Mouse (Mus musculus) left cerebral cortex, adult 2 months (tissue): ENCODE data around the gene Gm609. TPM values are rescaled to one million over a fixed set of nuclear protein-coding genes. Genes with fewer than 3 reads are reported as not detected.

Source experiments
- DNase-seq, 2 experiments: peaks; one replicate each; pipeline ENCODE4 v3.0.0; 2021 to 2022; ENCODE audit warnings: low spot score in 2 of 2, mixed read lengths in 1 of 2; ENCODE audit errors: extremely low spot score in 1 of 2
- H3K27ac ChIP-seq: fragments of 200-600 bp; 2 replicates; pipeline ENCODE4 v1.8.1; 2022
- H3K4me3 ChIP-seq: fragments of 200-600 bp; 2 replicates; pipeline ENCODE4 v1.8.1; 2022
- CTCF ChIP-seq: fragments of 200-600 bp; IDR thresholded peaks from 2 replicates; pipeline ENCODE4 v1.8.1; 2022; ENCODE audit warnings: antibody characterized with exemption, mild to moderate bottlenecking, moderate library complexity
- intact Hi-C: fragments of 180-260 bp; cut with DNase I; formaldehyde crosslinking; loops from one replicate; pipeline ENCODE4 v1.15.1; 2025
- total RNA-seq, 2 experiments: library from RNA; stranded (reverse); gene quantifications; 2 replicates each; pipeline ENCODE4 v1.2.3; 2021

Gene Gm609
- total RNA-seq, 2 experiments from 2014 or later: 0.16 to 0.43 TPM

DNA sequence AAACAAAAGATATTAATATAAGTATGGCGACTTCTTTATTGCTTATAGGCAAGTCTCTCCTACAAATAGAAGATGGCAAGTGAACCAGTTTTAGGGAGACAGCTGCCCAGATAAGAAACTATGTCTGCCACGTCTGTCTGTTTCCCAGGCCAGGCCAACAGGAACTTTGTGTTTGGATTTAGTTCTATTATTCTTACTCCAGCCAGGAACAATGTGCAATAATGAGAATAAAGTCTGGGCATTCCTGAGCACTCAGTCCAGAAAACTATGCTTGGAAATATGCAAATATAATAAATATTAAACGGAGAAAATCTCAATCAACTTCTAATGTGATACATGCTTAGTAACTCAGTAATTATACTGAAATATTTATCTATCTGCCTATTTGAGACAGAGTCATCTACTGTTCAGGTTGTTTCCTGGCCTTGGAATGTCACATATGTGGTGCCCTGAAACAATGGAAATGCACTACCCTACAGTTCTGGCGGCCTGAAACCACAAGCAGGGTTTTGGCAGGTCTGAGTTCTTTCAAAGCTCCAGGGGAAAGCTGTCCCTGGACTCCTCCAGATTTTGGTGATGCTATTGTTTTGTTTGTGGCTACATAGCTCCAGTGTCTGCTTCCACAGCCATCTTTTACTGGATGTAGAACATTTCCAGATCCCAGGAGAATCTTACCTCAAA lies 123.3 kb downstream of the Gm609 start:
- no peak for DNase-seq
- no peak for TF ChIP-seq CTCF
- Histone ChIP-seq H3K27ac (no peak overlapping the region), H3K4me3 (no peak overlapping the region)
- intact Hi-C loops: no loop called here

DNA sequence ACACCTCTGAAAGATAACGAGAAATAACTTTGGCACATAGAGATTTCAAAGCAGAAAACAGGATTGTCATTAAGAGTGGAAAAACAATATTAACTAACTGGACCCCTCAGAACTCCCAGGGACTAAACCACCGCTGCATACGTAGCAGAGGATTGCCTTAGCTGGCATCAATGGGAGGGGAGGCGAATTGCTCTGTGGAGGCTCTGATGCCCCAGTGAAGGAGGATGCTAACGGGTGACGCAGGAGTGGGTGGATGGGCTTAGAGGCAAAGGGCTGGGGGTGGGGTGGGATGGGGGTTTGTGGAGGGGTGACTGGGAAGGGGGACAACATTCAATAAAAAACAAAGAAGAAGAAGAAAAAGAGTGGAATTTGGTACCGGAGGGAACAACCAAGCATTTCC lies 126.7 kb downstream of the Gm609 start:
- DNase-seq: no peak
- TF ChIP-seq CTCF: no peak
- intact Hi-C loops: no loop called here

DNA sequence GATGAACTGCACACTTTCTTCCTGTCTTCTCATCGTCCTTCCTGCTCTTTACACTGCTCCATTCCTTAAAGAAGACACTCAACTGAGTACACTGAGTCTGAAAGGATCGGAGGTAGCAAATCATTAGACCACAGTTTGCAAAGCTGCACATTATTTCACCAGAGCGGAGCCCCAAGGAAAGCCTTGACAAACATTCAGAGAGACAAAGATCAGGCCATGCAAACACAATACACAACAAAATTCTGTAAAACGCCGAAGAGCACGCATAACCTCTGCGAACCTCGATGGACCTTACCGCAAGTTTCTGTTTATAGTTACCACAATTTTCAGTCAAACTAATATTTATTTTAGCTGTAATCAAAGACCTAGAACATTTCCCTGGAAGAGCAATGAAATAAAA lies 127.4 kb downstream of the Gm609 start:
- no peak overlapping the region for H3K27ac ChIP-seq
- intact Hi-C loops: no loop called here
- TF ChIP-seq CTCF: no peak
- DNase-seq: no peak
- H3K4me3 ChIP-seq: no peak overlapping the region

More for the DNA sequence above, 126.7 kb downstream of the Gm609 start:
- no peak overlapping the region for H3K4me3 ChIP-seq
- no peak overlapping the region; the same call in 1 of the 2 replicates for H3K27ac ChIP-seq

DNA sequence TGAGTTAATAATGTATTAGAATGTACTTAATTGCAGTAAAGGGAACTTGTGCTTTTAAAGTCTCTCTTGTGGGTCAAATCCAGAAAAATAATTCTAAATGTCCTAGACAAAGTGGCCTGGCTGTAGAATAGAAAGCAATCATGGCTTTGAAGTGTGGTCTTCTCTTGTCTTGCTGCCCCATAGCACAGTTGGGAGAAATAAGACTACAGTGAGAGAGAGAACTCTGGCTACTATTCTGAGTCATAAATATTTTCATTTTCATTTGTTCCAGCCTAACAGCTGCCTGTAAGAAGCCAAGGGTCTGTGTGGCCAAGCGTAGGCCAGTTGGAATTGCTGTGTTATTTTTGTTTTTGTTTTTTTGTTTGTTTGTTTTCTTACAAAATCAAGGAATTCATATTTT lies 128.1 kb downstream of the Gm609 start:
- intact Hi-C loops: no loop called here
- TF ChIP-seq CTCF: no peak
- no peak for DNase-seq
- Histone ChIP-seq H3K4me3 (no peak overlapping the region), H3K27ac (no peak overlapping the region)

DNA sequence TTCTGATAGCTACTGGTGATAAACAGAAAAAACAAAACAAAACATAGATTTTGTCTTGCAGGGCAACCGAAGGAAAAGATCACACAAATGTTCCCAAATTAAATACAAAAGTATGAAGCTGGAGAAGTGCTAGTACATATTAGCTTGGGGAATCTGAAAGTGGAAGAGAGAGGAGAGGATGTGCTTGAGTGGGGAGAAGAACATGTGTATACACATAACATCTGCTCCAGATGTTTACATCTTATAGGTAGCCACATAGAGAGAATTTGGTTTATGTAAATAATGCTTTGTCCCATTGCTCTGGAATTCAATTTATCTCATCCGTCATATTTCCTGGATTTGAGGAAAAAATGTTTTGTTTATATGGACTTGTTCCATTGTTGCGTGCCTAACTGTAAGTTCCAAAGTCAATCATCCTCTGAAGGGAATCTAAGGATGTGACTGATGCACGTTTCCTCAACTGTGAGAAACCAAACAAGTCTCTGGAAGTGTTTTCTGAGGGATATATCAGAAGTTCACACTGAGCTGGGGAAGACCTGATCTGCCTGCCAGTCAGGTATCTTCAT lies 129.2 kb downstream of the Gm609 start:
- intact Hi-C loops: no loop called here
- H3K27ac ChIP-seq: no peak overlapping the region

More for the DNA sequence above, 129.2 kb downstream of the Gm609 start:
- no peak overlapping the region for H3K4me3 ChIP-seq
- DNase-seq: no peak
- no peak for TF ChIP-seq CTCF

Other genes with a start within 250 kb of the Gm609 start
- gene Cd200, start 83.9 kb downstream of the Gm609 start, total RNA-seq: 100 to 1,000 TPM in 1 of 2 experiments, 10 to 100 TPM in 1; 96.4 to 107 TPM
- not detected for gene Gm17783, start 39.1 kb upstream of the Gm609 start, total RNA-seq
- not detected for gene Slc9c1, start 42.3 kb upstream of the Gm609 start, total RNA-seq
- gene Gcsam, start 117.4 kb upstream of the Gm609 start, total RNA-seq: not detected
- gene BC016579, start 161.1 kb upstream of the Gm609 start, total RNA-seq: under 1 TPM; 0.21 to 0.52 TPM
- 1 to 10 TPM; 1.4 to 3.6 TPM for gene Tmprss7, start 200.7 kb upstream of the Gm609 start, total RNA-seq
- 100 to 1,000 TPM; 320 to 326 TPM for gene Tagln3, start 231.6 kb upstream of the Gm609 start, total RNA-seq
- gene Abhd10, start 250.0 kb upstream of the Gm609 start, total RNA-seq: 10 to 100 TPM; 21.6 to 23.7 TPM